Mouse (Mus musculus) intestine, embryonic 16.5 days (tissue): ENCODE results near the gene Spsb2. TPM values are rescaled to one million over a fixed set of nuclear protein-coding genes. Genes with fewer than 3 reads are reported as not detected.

Experiments used
- ATAC-seq: fragments of 200-750 bp; cut with Nextera tagmentation; 2 replicates; pipeline ENCODE4 v1.8.0; 2017; ENCODE audit warnings: moderate TSS enrichment, moderate library complexity
- H3K27ac ChIP-seq: fragments of 300-500 bp; sonication (generic); 2 replicates; pipeline ENCODE4 v1.5.1; 2014; ENCODE audit warnings: mild to moderate bottlenecking, low read length
- H3K27me3 ChIP-seq: fragments of 300-500 bp; sonication (generic); replicated peaks from 2 replicates; pipeline ENCODE4 v1.6.1; 2014; ENCODE audit warnings: low read length, control low read depth, mixed read lengths; ENCODE audit not compliant: control insufficient read depth, insufficient read depth
- H3K36me3 ChIP-seq: fragments of 300-500 bp; sonication (generic); 2 replicates; pipeline ENCODE4 v1.6.1; 2014; ENCODE audit warnings: low read length, control low read depth; ENCODE audit not compliant: control insufficient read depth, insufficient read depth
- H3K4me1 ChIP-seq: fragments of 300-500 bp; sonication (generic); 2 replicates; pipeline ENCODE4 v1.6.1; 2014; ENCODE audit warnings: low read length, control low read depth, mixed read lengths; ENCODE audit not compliant: control insufficient read depth, insufficient read depth
- H3K4me2 ChIP-seq: fragments of 300-500 bp; sonication (generic); 2 replicates; pipeline ENCODE4 v1.6.1; 2014; ENCODE audit warnings: low read depth, low read length, control low read depth
- H3K4me3 ChIP-seq: fragments of 300-500 bp; sonication (generic); 2 replicates; pipeline ENCODE4 v1.5.1; 2014; ENCODE audit warnings: mild to moderate bottlenecking, low read length
- H3K9ac ChIP-seq: fragments of 300-500 bp; sonication (generic); 2 replicates; pipeline ENCODE4 v1.6.1; 2014; ENCODE audit warnings: low read depth, low read length
- H3K9me3 ChIP-seq: fragments of 300-500 bp; sonication (generic); 2 replicates; pipeline ENCODE4 v1.6.1; 2016; ENCODE audit warnings: low read length, control low read depth; ENCODE audit not compliant: control insufficient read depth
- WGBS: fragments of 180-500 bp; shearing (Covaris S2); extraction: QIAGEN DNeasy Blood & Tissue Kit; methylation state at CpG from one replicate; pipeline ENCODE4 v1.1.7; 2014; 5-methylcytosine and 5-hydroxymethylcytosine counted together
- polyA plus RNA-seq: library from polyadenylated mRNA; unstranded; fragments of >200 nt; fragmentation: Nextera tagmentation; extraction: Ambion mirVana; gene quantifications from 2 replicates; pipeline ENCODE4 v1.2.1, GENCODE M21; 2015

Spsb2 gene
- polyA plus RNA-seq, 1 experiment from 2014 or later = 25.7 TPM

DNA sequence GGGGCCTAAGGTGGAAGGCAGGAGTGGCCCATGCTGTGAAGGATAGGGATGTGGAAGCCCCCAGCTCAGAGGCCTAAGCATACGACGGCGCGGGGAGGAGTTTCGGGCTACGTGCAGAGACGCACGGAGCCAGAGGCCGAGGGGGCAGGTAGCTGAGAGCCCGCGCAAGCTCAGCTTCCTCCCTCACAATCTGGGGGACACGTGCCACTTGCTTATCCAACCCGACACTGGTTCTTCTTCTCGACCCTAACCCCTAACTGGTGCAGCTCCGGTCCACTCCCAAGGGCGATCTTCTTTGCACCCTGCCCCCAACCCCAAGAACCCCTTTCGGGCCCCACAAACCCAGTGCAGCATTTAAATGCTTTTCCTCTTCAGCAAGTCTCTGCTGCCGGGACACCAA is 5.0 kb downstream of the Spsb2 start:
- peak; percentile 60 for ATAC-seq
- H3K4me1 ChIP-seq = peaks cover 33% of the 10 kb centered on the region
- peak overlapping the region; percentile 97 for H3K27ac ChIP-seq
- peak overlapping the region; percentile 63 for H3K4me2 ChIP-seq
- H3K4me3 ChIP-seq = peak overlapping the region; percentile 79
- H3K9me3 ChIP-seq = no peaks in the 10 kb centered on the region
- no peaks in the 10 kb centered on the region for H3K27me3 ChIP-seq
- peaks cover 14% of the 10 kb centered on the region; the same call in 1 of the 2 replicates for H3K36me3 ChIP-seq
- under 1% methylated on average over 18 of the region's 18 CpGs for WGBS
- peak overlapping the region; percentile 94 for H3K9ac ChIP-seq

DNA sequence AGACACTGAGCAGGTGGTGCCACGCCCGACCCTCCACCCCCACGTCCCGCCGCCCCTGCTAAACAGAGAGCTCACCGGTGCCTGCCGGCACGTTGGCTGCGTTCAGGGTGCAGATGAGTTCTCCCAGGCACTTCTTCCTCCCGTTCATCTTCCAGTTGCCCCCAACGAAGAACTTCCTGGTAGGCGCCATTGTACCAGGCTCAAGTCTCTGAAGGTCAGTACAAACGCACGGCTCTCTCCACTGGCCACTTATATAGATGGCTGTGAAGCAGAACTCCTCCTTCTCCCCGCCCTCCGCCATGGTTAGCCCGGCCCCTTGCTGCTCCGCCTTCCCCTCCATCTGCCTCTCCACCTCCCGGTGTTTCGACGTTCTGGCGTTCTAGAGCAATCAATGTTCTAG is 5.5 kb downstream of the Spsb2 start, which contains the start of gene Tpi1:
TSS of gene Tpi1 (minus strand) at position 364 of the 400 bp plus-strand sequence.
- Histone ChIP-seq H3K4me2 (peak within 1 kb of the TSS; percentile 63), H3K36me3 (peaks cover 14% of the 10 kb centered on the region; the same call in 1 of the 2 replicates)
- under 1% methylated on average over 22 of the region's 22 CpGs for WGBS

DNA sequence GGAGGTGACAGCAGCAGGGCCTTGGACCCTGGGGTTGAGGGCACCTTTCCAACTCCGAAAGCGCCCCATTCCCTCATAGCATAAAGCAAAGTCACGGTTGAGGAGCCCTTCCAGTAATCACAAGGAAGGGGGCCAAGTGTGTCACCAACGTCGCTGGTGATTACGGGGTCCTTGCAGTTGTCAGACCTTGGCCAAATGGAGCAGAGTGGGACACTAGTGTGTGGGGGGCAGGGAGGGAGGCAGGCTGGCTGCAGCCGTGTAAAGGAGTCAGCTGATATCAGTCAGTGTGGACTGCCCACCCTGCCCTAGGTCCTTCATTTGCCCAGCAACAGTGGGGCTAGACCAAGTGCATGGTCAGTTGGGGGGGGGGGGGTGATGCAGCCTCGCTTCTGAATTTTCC is 6.0 kb downstream of the Spsb2 start:
- peak overlapping the region; percentile 63 for H3K4me2 ChIP-seq
- H3K36me3 ChIP-seq = peaks cover 18% of the 10 kb centered on the region
- peak overlapping the region; percentile 94 for H3K9ac ChIP-seq
- H3K27ac ChIP-seq = peak overlapping the region; percentile 97
- H3K27me3 ChIP-seq = no peaks in the 10 kb centered on the region
- WGBS = 31% methylated on average over 8 of the region's 8 CpGs
- peak; percentile 34 for ATAC-seq
- no peaks in the 10 kb centered on the region for H3K9me3 ChIP-seq
- peak overlapping the region; percentile 79 for H3K4me3 ChIP-seq
- H3K4me1 ChIP-seq = peaks cover 33% of the 10 kb centered on the region

More for the DNA sequence above, 5.5 kb downstream of the Spsb2 start, which contains the start of gene Tpi1:
- Histone ChIP-seq H3K27me3 (no peaks in the 10 kb centered on the region), H3K27ac (peak within 1 kb of the TSS; percentile 97), H3K9ac (peak within 1 kb of the TSS; percentile 94), H3K9me3 (no peaks in the 10 kb centered on the region), H3K4me3 (peak within 1 kb of the TSS; percentile 79), H3K4me1 (peaks cover 33% of the 10 kb centered on the region)
- ATAC-seq = peak; percentile 87

DNA sequence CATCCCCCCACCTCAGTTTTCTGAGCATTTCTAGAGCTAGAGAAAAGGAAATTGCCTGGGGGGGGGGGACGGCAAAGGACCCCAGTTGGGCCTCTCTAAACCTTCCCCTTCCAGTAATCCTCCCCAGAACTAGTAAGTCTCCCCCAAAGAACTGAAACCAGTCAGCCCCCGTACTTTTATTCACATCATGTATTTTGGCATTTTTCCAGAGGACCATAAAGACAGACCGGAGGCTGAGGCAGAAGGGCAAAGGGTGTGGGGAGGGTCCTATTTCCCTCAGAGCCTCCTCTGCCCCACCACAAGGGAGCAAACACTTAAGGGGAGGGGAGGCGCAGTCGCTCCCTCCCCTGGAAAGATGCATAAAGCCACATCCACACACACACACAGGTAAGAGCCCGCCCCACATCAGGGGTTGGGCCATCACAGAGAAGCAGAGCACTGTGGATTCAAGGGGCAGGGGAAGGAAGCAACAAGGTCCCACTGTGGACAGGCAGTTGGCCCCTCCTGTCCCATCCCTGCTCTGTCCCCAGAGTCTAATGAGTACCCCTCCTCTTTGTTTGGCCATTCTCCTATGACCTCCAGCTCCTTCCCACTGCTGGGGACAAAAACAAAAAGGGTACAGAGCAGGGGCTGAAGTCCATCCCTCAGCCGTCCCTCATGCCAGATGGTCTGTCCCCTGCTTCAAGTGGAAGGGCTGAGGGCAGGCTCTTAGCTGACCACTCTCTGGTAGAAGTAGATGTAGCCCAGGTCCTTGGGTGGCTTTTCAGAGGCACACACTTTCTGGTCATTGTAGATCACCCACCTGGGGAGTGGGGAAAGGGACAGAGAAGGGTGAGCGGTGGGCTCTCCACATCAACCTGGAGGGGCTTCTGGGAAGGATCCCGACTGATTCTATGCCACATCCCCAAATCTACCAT is 6.7 kb downstream of the Spsb2 start:
- H3K9me3 ChIP-seq = no peaks in the 10 kb centered on the region
- peak overlapping the region; percentile 31; the same call in 1 of the 2 replicates for H3K27ac ChIP-seq
- peak overlapping the region; percentile 63; the same call in 1 of the 2 replicates for H3K4me2 ChIP-seq
- H3K36me3 ChIP-seq = peaks cover 25% of the 10 kb centered on the region
- ATAC-seq = no peak
- H3K4me1 ChIP-seq = peaks cover 27% of the 10 kb centered on the region
- no peaks in the 10 kb centered on the region for H3K27me3 ChIP-seq
- H3K9ac ChIP-seq = 0 out of 2 replicates have a peak overlapping the region, but pooled peaks have one; percentile 40
- WGBS = 58% methylated on average over 9 of the region's 9 CpGs
- H3K4me3 ChIP-seq = no peak overlapping the region; the same call in 1 of the 2 replicates

DNA sequence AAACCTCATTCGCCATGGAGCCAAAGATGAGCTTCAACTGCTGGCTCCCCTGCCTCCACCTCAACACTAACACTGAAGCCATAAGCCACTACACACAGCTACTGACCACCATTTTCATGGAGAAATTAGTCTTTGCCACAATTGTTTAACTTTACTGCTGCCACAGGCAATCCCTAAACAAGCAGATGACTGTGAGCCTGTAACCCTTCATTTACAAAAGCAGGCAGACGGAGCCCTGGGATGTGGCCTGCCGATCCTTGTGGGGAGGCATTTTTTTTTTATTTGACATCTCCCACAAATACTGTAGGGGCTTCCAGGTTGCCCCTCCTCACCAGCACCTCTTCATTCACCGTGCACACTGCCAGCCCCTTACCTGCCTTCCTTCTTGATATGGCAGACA is 8.2 kb downstream of the Spsb2 start:
- Histone ChIP-seq H3K27me3 (no peaks in the 10 kb centered on the region), H3K27ac (no peak overlapping the region), H3K4me1 (peaks cover 22% of the 10 kb centered on the region), H3K4me3 (no peak overlapping the region), H3K36me3 (peaks cover 29% of the 10 kb centered on the region), H3K4me2 (no peak overlapping the region), H3K9ac (no peak overlapping the region), H3K9me3 (no peaks in the 10 kb centered on the region)
- ATAC-seq = no peak
- 83% methylated on average over 4 of the region's 4 CpGs for WGBS

DNA sequence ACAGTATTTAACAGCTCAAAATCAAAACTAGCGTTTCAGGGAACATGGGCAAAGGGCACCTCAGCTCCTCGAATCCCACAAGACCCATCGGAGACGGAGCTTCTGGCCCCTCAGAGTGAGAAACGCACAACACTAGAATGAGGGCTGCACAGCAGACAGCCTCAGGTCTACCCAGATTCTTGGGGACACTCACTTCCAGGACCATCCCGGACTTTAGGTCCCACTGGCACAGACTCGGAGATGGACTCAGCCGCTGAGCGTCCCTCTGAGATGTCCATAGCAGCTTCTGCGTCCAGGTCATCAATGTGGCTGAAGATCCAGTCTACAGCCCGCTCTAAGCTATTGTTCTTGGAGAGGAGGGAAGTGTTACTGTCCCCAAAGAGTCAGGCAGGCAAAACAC is 8.7 kb downstream of the Spsb2 start:
- peaks cover 18% of the 10 kb centered on the region for H3K4me1 ChIP-seq
- no peak overlapping the region for H3K27ac ChIP-seq
- no peaks in the 10 kb centered on the region for H3K9me3 ChIP-seq
- H3K27me3 ChIP-seq = no peaks in the 10 kb centered on the region
- H3K9ac ChIP-seq = no peak overlapping the region
- no peak overlapping the region for H3K4me3 ChIP-seq
- ATAC-seq = no peak
- 94% methylated on average over 11 of the region's 11 CpGs for WGBS
- H3K36me3 ChIP-seq = peaks cover 27% of the 10 kb centered on the region
- no peak overlapping the region for H3K4me2 ChIP-seq

DNA sequence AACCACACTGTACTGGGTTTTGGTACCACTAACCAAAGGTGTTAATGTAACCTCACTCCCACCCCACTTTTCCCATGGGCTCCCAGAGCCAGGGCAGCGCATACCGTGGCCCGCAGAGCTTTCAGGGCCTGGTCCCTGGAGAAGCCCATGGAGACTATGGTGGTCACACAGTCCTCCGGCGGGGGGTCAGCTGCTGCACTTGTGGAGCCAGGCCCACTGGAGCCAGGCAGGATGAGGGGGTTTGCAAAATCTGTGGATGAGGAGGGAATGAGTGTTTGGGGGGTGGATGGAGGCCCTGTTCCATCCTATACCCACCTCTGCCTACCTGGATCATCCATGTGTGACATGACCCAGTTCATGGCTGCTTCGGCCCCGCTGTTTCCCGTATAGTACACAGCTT is 9.1 kb downstream of the Spsb2 start:
- peaks cover 14% of the 10 kb centered on the region for H3K4me1 ChIP-seq
- WGBS = 96% methylated on average over 8 of the region's 8 CpGs
- H3K9ac ChIP-seq = no peak overlapping the region
- peaks cover 27% of the 10 kb centered on the region for H3K36me3 ChIP-seq
- H3K4me2 ChIP-seq = no peak overlapping the region
- no peak overlapping the region for H3K27ac ChIP-seq
- no peaks in the 10 kb centered on the region for H3K9me3 ChIP-seq
- H3K27me3 ChIP-seq = no peaks in the 10 kb centered on the region
- ATAC-seq = no peak
- no peak overlapping the region for H3K4me3 ChIP-seq

DNA sequence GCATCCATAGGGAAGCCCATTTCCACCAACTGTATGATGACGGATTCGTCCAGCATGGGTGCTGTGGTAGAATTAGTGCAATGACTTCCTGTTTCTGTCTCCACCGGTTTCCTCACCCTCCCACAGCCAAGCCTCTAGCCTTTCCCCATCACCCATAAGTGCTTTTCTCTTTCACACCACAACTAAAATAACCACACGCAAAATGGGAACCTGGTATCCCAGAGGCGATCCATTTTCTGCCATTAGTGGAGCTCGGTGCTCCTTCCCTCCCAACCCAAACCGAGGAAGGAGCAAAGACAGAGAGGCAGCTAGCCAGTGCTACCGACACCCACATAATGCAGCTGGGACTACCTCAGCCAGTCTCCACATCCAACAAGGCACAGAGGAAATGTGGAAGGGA is 9.5 kb downstream of the Spsb2 start:
- no peaks in the 10 kb centered on the region for H3K27me3 ChIP-seq
- H3K4me2 ChIP-seq = no peak overlapping the region
- no peak for ATAC-seq
- peaks cover 14% of the 10 kb centered on the region for H3K4me1 ChIP-seq
- H3K9me3 ChIP-seq = no peaks in the 10 kb centered on the region
- WGBS = 87% methylated on average over 8 of the region's 8 CpGs
- H3K4me3 ChIP-seq = no peak overlapping the region
- no peak overlapping the region for H3K27ac ChIP-seq
- H3K9ac ChIP-seq = no peak overlapping the region
- peaks cover 31% of the 10 kb centered on the region for H3K36me3 ChIP-seq

DNA sequence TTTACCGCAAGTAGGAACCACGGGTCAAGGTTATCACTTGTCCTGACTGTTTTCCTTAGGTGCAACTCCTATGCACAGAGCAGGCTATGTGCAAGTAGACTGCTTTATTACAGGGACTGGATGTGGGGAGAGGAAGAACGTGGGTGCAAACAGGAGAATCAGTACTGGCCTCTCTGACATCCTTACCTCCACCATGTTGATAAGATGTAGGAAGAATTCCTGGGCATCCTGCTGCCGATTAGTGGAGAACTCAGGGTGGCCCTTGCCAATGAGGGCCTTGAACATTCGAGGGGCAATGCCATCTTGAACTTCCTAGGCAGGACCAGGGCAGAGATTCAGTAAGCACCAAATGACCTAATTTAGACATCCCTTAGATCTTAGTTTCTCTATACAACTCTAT is 12.4 kb downstream of the Spsb2 start:
- Histone ChIP-seq H3K4me1 (no peaks in the 10 kb centered on the region), H3K9me3 (no peaks in the 10 kb centered on the region), H3K36me3 (peaks cover 47% of the 10 kb centered on the region), H3K4me2 (no peak overlapping the region), H3K4me3 (no peak overlapping the region), H3K27ac (no peak overlapping the region), H3K9ac (no peak overlapping the region), H3K27me3 (no peaks in the 10 kb centered on the region)
- no peak for ATAC-seq
- WGBS = 89% methylated on average over 5 of the region's 5 CpGs
